10 mouse cellular contexts compared by ENCODE assay signal in the genomic region with DNA sequence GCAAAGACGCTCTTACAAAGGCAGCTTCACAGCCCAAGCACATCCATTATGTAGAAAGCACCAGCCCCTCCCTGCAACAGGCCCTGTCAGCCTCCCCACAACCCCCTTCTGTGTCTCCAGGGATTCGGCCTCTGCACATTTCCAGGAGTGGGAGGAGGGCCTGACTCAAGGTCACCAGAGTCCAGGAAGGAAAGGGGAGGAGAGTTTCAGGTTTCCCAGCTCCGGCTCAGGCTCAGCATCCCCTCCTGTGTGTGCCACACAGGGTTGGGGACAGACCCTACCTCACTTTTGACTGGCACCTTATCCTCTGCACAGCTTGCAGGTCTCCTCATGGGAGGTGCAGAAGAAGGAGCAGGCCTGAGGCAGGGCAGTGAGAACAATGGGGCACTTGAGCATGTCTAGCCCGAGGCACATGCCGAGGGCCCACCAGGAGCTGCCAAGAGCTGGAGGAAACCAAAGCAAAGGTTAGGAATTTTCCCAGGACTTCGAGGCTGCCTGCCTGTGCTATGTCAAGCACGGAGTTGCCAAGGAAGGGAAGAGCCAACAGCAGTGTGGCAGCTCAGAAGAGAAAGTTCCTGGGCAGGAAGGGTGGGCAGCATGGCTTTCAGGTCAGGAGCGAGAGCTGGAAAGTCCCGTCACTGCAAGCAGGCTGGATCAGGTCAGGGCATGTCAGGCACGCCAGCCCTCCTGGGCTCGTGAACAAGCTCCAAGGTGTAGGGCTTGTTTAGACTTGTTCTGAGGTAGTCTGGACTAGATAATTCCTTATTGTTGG. TPM values are rescaled to one million over a fixed set of nuclear protein-coding genes. Genes with fewer than 3 reads are reported as not detected.
DNase-seq lines count a peak whose midpoint lies in the region; ATAC-seq and TF ChIP-seq lines count a peak whose summit lies in the region.
"Had no signal": no experiment of that assay in that cellular context is flagged by ENCODE, and none has a peak within 500 bp of the region (broad histone marks: within the 10 kb centered on the region; RNA-seq: fewer than 3 reads in every experiment).

No protein-coding gene starts in this region.

- in situ Hi-C loops in CH12.LX (cut with MboI; ENCODE audit: low pct_ligation_motif_present, low pct_unique_long_range_greater_than_20kb, low sequenced_read_pairs), result loop anchor here (10.0 kb wide), 2 partner anchors 186 to 294 kb away; a partner anchor contains a TSS

- ATAC-seq in intestine, embryonic 15.5 days, result peak; percentile 18; the same call in 1 of the 2 replicates

- H3K27ac ChIP-seq in CH12.LX (ENCODE audit: insufficient read depth, low read depth), result no peak overlapping the region
- peak overlapping the region; percentile 27; the same call in 1 of the 2 replicates for H3K27ac ChIP-seq in intestine, embryonic 15.5 days
- peak overlapping the region; percentile 63 for H3K27ac ChIP-seq in midbrain, embryonic 10.5 days (replicated peaks)

- no peaks in the 10 kb centered on the region for H3K27me3 ChIP-seq in CH12.LX (replicated peaks)
- no peaks in the 10 kb centered on the region for H3K27me3 ChIP-seq in intestine, embryonic 15.5 days (replicated peaks)
- H3K27me3 ChIP-seq in midbrain, embryonic 10.5 days (ENCODE audit: low read depth, poor library complexity, severe bottlenecking), result no peaks in the 10 kb centered on the region

- H3K4me1 ChIP-seq in CH12.LX (ENCODE audit: control insufficient read depth in 1 of 2, insufficient read depth in 2 of 2), result peaks cover 9 to 20% of the 10 kb centered on the region in 2 experiments
- H3K4me1 ChIP-seq in intestine, embryonic 15.5 days (replicated peaks), result peaks cover 18% of the 10 kb centered on the region
- peaks cover 18% of the 10 kb centered on the region for H3K4me1 ChIP-seq in midbrain, embryonic 10.5 days

- H3K4me3 ChIP-seq in CH12.LX (replicated peaks in 1 of 3; ENCODE audit: low read depth in 2 of 3, low read length in 2 of 3, poor library complexity in 1 of 3), result no peak overlapping the region
- H3K4me3 ChIP-seq in intestine, embryonic 15.5 days (replicated peaks), result no peak overlapping the region
- H3K4me3 ChIP-seq in midbrain, embryonic 10.5 days, result no peak overlapping the region

- dilution Hi-C loops in CH12.LX (cut with MboI; ENCODE audit: extremely low pct_ligation_motif_present, extremely low pct_unique_long_range_greater_than_20kb, low sequenced_read_pairs), result no loop called here

- no peak overlapping the region for H3K4me2 ChIP-seq in CH12.LX (ENCODE audit: insufficient read depth, low read depth, poor library complexity, severe bottlenecking)
- H3K4me2 ChIP-seq in intestine, embryonic 15.5 days (replicated peaks), result no peak overlapping the region; the same call in 1 of the 2 replicates

- TF ChIP-seq POLR2A in CH12.LX (IDR thresholded peaks at IDR 0.05; ENCODE audit: low read depth, low read length), result no peak

- TF ChIP-seq RAD21 in CH12.LX (IDR thresholded peaks at IDR 0.05; ENCODE audit: low read depth, low read length), result no peak

- no peak overlapping the region for H3K9ac ChIP-seq in CH12.LX (ENCODE audit: insufficient read depth, low read depth)
- H3K9ac ChIP-seq in intestine, embryonic 15.5 days, result no peak overlapping the region; the same call in 1 of the 2 replicates

- peak; percentile 50 for TF ChIP-seq EP300 in CH12.LX (IDR thresholded peaks at IDR 0.05; ENCODE audit: low read length)

- H3K79me2 ChIP-seq in CH12.LX (replicated peaks; ENCODE audit: control insufficient read depth, extremely low read depth, insufficient read depth, poor library complexity, severe bottlenecking), result no peaks in the 10 kb centered on the region

- TF ChIP-seq CTCF in CH12.LX (conservative IDR thresholded peaks at IDR 0.05 in 1 of 2, IDR thresholded peaks at IDR 0.05 in 1 of 2; ENCODE audit: low read depth in 2 of 2, low read length in 2 of 2), result no peak

- 40% methylated on average over 11 of the region's 11 CpGs for WGBS in intestine, embryonic 15.5 days
- WGBS in midbrain, embryonic 10.5 days, result 56% methylated on average over 11 of the region's 11 CpGs

- no peaks in the 10 kb centered on the region for H3K9me3 ChIP-seq in CH12.LX (replicated peaks; ENCODE audit: low read length)
- no peaks in the 10 kb centered on the region for H3K9me3 ChIP-seq in intestine, embryonic 15.5 days
- H3K9me3 ChIP-seq in midbrain, embryonic 10.5 days (replicated peaks), result no peaks in the 10 kb centered on the region

- no peaks in the 10 kb centered on the region for H3K36me3 ChIP-seq in CH12.LX (replicated peaks in 1 of 2; ENCODE audit: control insufficient read depth in 1 of 2, insufficient read depth in 1 of 2, low read length in 1 of 2)
- no peaks in the 10 kb centered on the region for H3K36me3 ChIP-seq in intestine, embryonic 15.5 days
- H3K36me3 ChIP-seq in midbrain, embryonic 10.5 days, result no peaks in the 10 kb centered on the region

- no peak for DNase-seq in CH12.LX (ENCODE audit: extremely low read depth)
- DNase-seq in adrenal gland, postnatal 10 days, result peak; percentile 63
- DNase-seq in forelimb bud, embryonic 11.5 days (ENCODE audit: low read depth, low spot score), result peak; percentile 62
- peak; percentile 22 for DNase-seq in midbrain, embryonic 10.5 days (ENCODE audit: low spot score)
- DNase-seq in T-cell, adult 2 months (ENCODE audit: low spot score), result no peak
- DNase-seq in spleen, postnatal 36 days (ENCODE audit: low spot score in 2 of 2), result no peak
- no peak for DNase-seq in right cerebral cortex, postnatal 10 days (ENCODE audit: low spot score in 2 of 2)

TF ChIP-seq in CH12.LX, 34 proteins besides CTCF, POLR2A, EP300 and RAD21 (continues in another document):
- peak; percentile 61; the same call in 1 of the 2 replicates for TF ChIP-seq TCF12 (IDR thresholded peaks at IDR 0.05; ENCODE audit: low read depth, low read length)
- TF ChIP-seq MAZ (IDR thresholded peaks at IDR 0.05; ENCODE audit: low read depth, low read length), result 0 out of 2 replicates have a peak, but pooled peaks have one; percentile 39
- peak; percentile 79 for TF ChIP-seq BHLHE40 (IDR thresholded peaks at IDR 0.05; ENCODE audit: low read depth, low read length)
- no peak for TF ChIP-seq TBP (conservative IDR thresholded peaks at IDR 0.05; ENCODE audit: low read depth, low read length)
- TF ChIP-seq ZMIZ1 (IDR thresholded peaks at IDR 0.05; ENCODE audit: low read depth, low read length), result no peak
- peak; percentile 46; the same call in 1 of the 2 replicates for TF ChIP-seq MAX (IDR thresholded peaks at IDR 0.05; ENCODE audit: low read length)
- no peak for TF ChIP-seq MAFK (IDR thresholded peaks at IDR 0.05; ENCODE audit: insufficient replicate concordance, low read length)
- TF ChIP-seq PAX5 (IDR thresholded peaks at IDR 0.05; ENCODE audit: low read length), result no peak
- no peak for TF ChIP-seq UBTF (IDR thresholded peaks at IDR 0.05; ENCODE audit: low read depth, low read length)
- peak; percentile 60; the same call in 1 of the 2 replicates for TF ChIP-seq IRF4 (IDR thresholded peaks at IDR 0.05; ENCODE audit: low read depth, low read length)
- no peak for TF ChIP-seq GABPA (IDR thresholded peaks at IDR 0.05; ENCODE audit: insufficient replicate concordance, low read depth, low read length)
- peak; percentile 29; the same call in 1 of the 2 replicates for TF ChIP-seq ELF1 (IDR thresholded peaks at IDR 0.05; ENCODE audit: low read depth, low read length)
- TF ChIP-seq SIN3A (IDR thresholded peaks at IDR 0.05; ENCODE audit: low read length), result no peak
- no peak for TF ChIP-seq SMC3 (IDR thresholded peaks at IDR 0.05; ENCODE audit: low read depth, low read length)
- peak; percentile 99 for TF ChIP-seq CHD1 (IDR thresholded peaks at IDR 0.05; ENCODE audit: low read depth, low read length)
- TF ChIP-seq ZKSCAN1 (IDR thresholded peaks at IDR 0.05; ENCODE audit: borderline replicate concordance, low read depth, low read length), result no peak
- TF ChIP-seq NELFE (IDR thresholded peaks at IDR 0.05; ENCODE audit: low read depth, low read length), result no peak
- TF ChIP-seq JUN (IDR thresholded peaks at IDR 0.05; ENCODE audit: insufficient read depth, low read depth, low read length), result no peak
- TF ChIP-seq MYC (IDR thresholded peaks at IDR 0.05; ENCODE audit: low read depth, low read length), result 0 out of 2 replicates have a peak, but pooled peaks have one; percentile 31
- no peak for TF ChIP-seq KAT2A (IDR thresholded peaks at IDR 0.05; ENCODE audit: insufficient replicate concordance, low read length)
- TF ChIP-seq RCOR1 (conservative IDR thresholded peaks at IDR 0.05; ENCODE audit: low read depth, low read length), result no peak
- no peak for TF ChIP-seq E2F4 (IDR thresholded peaks at IDR 0.05; ENCODE audit: insufficient replicate concordance, low read depth, low read length)
- TF ChIP-seq USF1 (IDR thresholded peaks at IDR 0.05; ENCODE audit: low read depth, low read length), result no peak
- TF ChIP-seq HCFC1 (IDR thresholded peaks at IDR 0.05; ENCODE audit: low read depth, low read length), result no peak
- no peak for TF ChIP-seq NRF1 (IDR thresholded peaks at IDR 0.05; ENCODE audit: low read depth, low read length)
- no peak for TF ChIP-seq MXI1 (IDR thresholded peaks at IDR 0.05; ENCODE audit: low read depth, low read length)
- no peak for TF ChIP-seq JUND (conservative IDR thresholded peaks at IDR 0.05; ENCODE audit: low read depth, low read length)
- no peak for TF ChIP-seq USF2 (conservative IDR thresholded peaks at IDR 0.05; ENCODE audit: low read depth, low read length)

RNA-seq across cellular contexts. Expression of a gene that starts 3.5 kb away (rescaled TPM):
- total RNA-seq in CH12.LX (2012; rRNA removed), result 0.04 TPM in 1 of 2 replicates, not detected in the other
- not detected in 2 replicates for total RNA-seq in CH12.LX (2014; rRNA removed)
- polyA plus RNA-seq in CH12.LX (2012; ENCODE audit: insufficient read length, low read depth), result 0.06 and 0.10 TPM in 2 replicates
- total RNA-seq in adrenal gland, postnatal 10 days (2021), result 10 to 100 TPM; 25.2 to 34.6 TPM
- polyA plus RNA-seq in intestine, embryonic 15.5 days (2015; fragmentation: Nextera tagmentation; extraction: Ambion mirVana), result 7.9 and 9.0 TPM in 2 replicates
- 6.3 and 8.2 TPM in 2 replicates for polyA plus RNA-seq in midbrain, embryonic 10.5 days (2016; fragmentation: Nextera tagmentation; extraction: Ambion mirVana)
- total RNA-seq: neutrophil, adult 5-6 weeks had no signal

RNA-seq across cellular contexts. Expression of a gene that starts 4.2 kb away (rescaled TPM):
- 0.21 and 0.50 TPM in 2 replicates for total RNA-seq in CH12.LX (2012; rRNA removed)
- 0.50 TPM in 1 of 2 replicates, not detected in the other for total RNA-seq in CH12.LX (2014; rRNA removed)
- polyA plus RNA-seq in CH12.LX (2012; ENCODE audit: insufficient read length, low read depth), result 0.27 TPM in 1 of 2 replicates, not detected in the other
- 10 to 100 TPM; 44.7 to 50.3 TPM for total RNA-seq in adrenal gland, postnatal 10 days (2021)
- polyA plus RNA-seq in intestine, embryonic 15.5 days (2015; fragmentation: Nextera tagmentation; extraction: Ambion mirVana), result 37.4 and 38.2 TPM in 2 replicates
- polyA plus RNA-seq in midbrain, embryonic 10.5 days (2016; fragmentation: Nextera tagmentation; extraction: Ambion mirVana), result 30.8 and 56.1 TPM in 2 replicates
- total RNA-seq: neutrophil, adult 5-6 weeks had no signal

RNA-seq across cellular contexts. Expression of a gene that starts 23.5 kb away (rescaled TPM):
- not detected in 2 replicates for total RNA-seq in CH12.LX (2012; rRNA removed)
- not detected in 2 replicates for total RNA-seq in CH12.LX (2014; rRNA removed)
- not detected in 2 replicates for polyA plus RNA-seq in CH12.LX (2012; ENCODE audit: insufficient read length, low read depth)
- 1 to 10 TPM; 2.3 to 4.2 TPM for total RNA-seq in adrenal gland, postnatal 10 days (2021)
- polyA plus RNA-seq in intestine, embryonic 15.5 days (2015; fragmentation: Nextera tagmentation; extraction: Ambion mirVana), result not detected in 2 replicates
- polyA plus RNA-seq in midbrain, embryonic 10.5 days (2016; fragmentation: Nextera tagmentation; extraction: Ambion mirVana), result not detected in 2 replicates
- total RNA-seq: adrenal gland, postnatal 4 days; neutrophil, adult 5-6 weeks had no signal

Comparison
In these comparisons a context has a peak if more than half of its experiments do, and no peak if none do; other contexts are left out.
1. DNase-seq: peak in adrenal gland, postnatal 10 days (single experiment), forelimb bud, embryonic 11.5 days (single experiment) and midbrain, embryonic 10.5 days (single experiment); none in CH12.LX (single experiment), T-cell, adult 2 months (single experiment), spleen, postnatal 36 days (0 of 2) and right cerebral cortex, postnatal 10 days (0 of 2).
2. RNA of a gene that starts 4.2 kb away (polyA plus RNA-seq): 37.4 to 38.2 TPM in intestine, embryonic 15.5 days and 30.8 to 56.1 TPM in midbrain, embryonic 10.5 days; 0.27 TPM in CH12.LX; every median in the first group is over 10 times any median in the second.